Mouse (Mus musculus): ENCODE data around the gene Ndufc1.

- TF ChIP-seq CTCF (IDR thresholded peaks at IDR 0.05; ENCODE audit: low read depth) (no peak), EP300 (IDR thresholded peaks at IDR 0.05; ENCODE audit: low read depth) (no peak)
These were observed 10.1 kb downstream of the Ndufc1 start for GRCm38 (mm10) chr3:51398667-51399066.
